Mouse (Mus musculus) urinary bladder, postnatal 25 days (tissue): Measurements from ENCODE around the gene Fam243.

Experiments
- DNase-seq: peaks from one replicate; pipeline ENCODE4 v3.0.0; 2022; ENCODE audit warnings: low spot score

The Fam243 gene

GRCm38 (mm10) chr16:92319353-92320109, 1.7 kb downstream of the Fam243 start:
- DNase-seq, result peak; percentile 40

- no peak for DNase-seq
Observed at GRCm38 (mm10) chr16:92316049-92316738, 5.0 kb downstream of the Fam243 start.

GRCm38 (mm10) chr16:92313953-92314741, 7.1 kb downstream of the Fam243 start:
- DNase-seq, result peak; percentile 17

GRCm38 (mm10) chr16:92309126-92309525, 12.1 kb downstream of the Fam243 start:
- DNase-seq, result no peak

GRCm38 (mm10) chr16:92307947-92308346, 13.3 kb downstream of the Fam243 start:
- DNase-seq, result no peak

- DNase-seq, result no peak
Observed at GRCm38 (mm10) chr16:92305519-92305918, 15.7 kb downstream of the Fam243 start.

GRCm38 (mm10) chr16:92302506-92302905, 18.7 kb downstream of the Fam243 start:
- DNase-seq, result no peak

GRCm38 (mm10) chr16:92301989-92302388, 19.3 kb downstream of the Fam243 start:
- no peak for DNase-seq

- peak; percentile 25 for DNase-seq
Observed at GRCm38 (mm10) chr16:92301412-92301806, 19.8 kb downstream of the Fam243 start.

GRCm38 (mm10) chr16:92300649-92301411, 20.4 kb downstream of the Fam243 start, which contains the start of gene Smim11:
Smim11 (plus strand) TSS chr16:92301286.
- DNase-seq, result peak; percentile 89

- DNase-seq, result no peak
Observed at GRCm38 (mm10) chr16:92295328-92295727, 25.9 kb downstream of the Fam243 start.

GRCm38 (mm10) chr16:92294267-92294970, 26.8 kb downstream of the Fam243 start:
- DNase-seq, result no peak

- no peak for DNase-seq
Observed at GRCm38 (mm10) chr16:92292101-92292500, 29.1 kb downstream of the Fam243 start, which contains the start of gene Kcne2. Kcne2 (plus strand) TSS chr16:92292389.

- no peak for DNase-seq
Observed at GRCm38 (mm10) chr16:92290045-92290444, 31.2 kb downstream of the Fam243 start.

- DNase-seq, result no peak
Observed at GRCm38 (mm10) chr16:92288778-92289177, 32.5 kb downstream of the Fam243 start.

- peak; percentile 89 for DNase-seq
Observed at GRCm38 (mm10) chr16:92286609-92287008, 34.6 kb downstream of the Fam243 start.

GRCm38 (mm10) chr16:92285068-92285467, 36.2 kb downstream of the Fam243 start:
- no peak for DNase-seq

GRCm38 (mm10) chr16:92282671-92283070, 38.6 kb downstream of the Fam243 start:
- DNase-seq, result no peak

- DNase-seq, result no peak
Observed at GRCm38 (mm10) chr16:92275526-92275925, 45.7 kb downstream of the Fam243 start.

- no peak for DNase-seq
Observed at GRCm38 (mm10) chr16:92274516-92274915, 46.7 kb downstream of the Fam243 start.
